Mouse (Mus musculus): ENCODE data around the gene Rap1gap. TPM values are rescaled to one million over a fixed set of nuclear protein-coding genes. Genes with fewer than 3 reads are reported as not detected.
A peak's percentile ranks its signal among the peaks of the same experiment; 100 is the strongest.

The Rap1gap gene
- total RNA-seq, 2 experiments from 2014 or later = 289 to 307 TPM

DNA sequence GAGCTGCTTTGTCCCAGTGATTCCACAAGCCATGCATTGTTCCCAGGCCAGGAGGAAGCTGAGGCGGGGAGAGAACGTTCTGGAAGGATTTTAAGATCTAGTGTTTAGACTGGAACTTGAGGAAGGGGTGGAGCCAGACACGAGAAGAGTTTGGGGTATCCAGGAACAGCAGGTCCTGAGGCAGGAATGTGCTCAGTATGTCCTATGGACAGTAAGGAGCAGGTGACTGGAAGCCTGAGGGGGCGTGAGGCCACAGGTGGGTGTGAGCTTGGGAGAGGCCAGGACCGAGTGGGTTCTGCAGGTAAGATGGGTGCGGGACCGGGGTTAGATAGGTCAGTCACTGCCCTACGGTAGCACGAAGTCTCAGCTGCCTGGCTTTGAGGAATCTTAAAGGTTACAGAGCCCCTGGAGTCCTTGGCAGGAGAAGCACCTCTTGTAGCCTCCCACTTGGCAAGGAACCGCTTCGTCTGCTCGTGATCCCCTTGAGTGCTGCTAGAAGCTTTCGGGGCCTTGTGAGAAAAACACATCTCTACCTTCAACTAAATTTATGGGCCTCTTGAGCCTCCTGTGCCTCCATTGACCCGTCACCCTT is 22.8 kb downstream of the Rap1gap start:
- no peak for DNase-seq (ENCODE audit: low spot score in 2 of 2)

DNA sequence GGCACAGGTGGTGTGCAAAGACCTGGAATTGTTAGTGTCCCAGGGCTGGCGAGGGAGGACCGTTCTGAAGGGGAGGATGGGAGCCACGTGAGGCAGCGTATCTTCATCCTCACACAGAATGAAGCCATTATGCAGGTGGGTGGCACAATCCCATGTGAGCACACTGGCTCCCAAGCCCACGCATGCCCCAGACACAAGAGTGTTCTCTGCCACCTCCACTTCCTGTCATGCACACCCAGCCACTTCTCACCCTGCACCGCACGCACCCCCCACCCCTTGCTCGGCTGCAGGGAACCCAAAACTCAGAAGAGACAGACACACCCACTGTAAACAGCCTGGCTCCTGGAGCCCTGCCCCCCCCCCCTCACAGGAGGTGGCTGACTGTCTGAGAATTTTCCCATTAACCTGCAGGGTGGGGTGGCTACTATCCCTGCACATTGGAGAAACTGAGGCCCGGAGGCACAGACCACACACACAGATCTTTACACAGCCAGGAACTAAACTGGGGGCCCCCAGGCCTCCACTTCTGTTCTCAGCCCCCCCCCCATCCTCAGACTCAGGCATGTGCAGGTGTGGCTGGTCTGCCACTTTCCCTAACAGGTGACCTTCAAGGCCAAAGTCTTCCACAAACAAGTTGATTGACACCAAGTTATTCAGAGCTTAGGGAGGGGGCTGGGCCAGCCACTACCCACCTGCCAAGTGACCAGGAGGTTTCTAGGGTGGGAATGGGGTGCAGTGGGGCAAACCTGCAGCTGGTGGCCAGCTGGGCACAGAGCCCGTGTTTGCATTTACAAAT is 27.8 kb downstream of the Rap1gap start:
- peak; percentile 69 to 81 for DNase-seq (ENCODE audit: low spot score in 2 of 2)

DNA sequence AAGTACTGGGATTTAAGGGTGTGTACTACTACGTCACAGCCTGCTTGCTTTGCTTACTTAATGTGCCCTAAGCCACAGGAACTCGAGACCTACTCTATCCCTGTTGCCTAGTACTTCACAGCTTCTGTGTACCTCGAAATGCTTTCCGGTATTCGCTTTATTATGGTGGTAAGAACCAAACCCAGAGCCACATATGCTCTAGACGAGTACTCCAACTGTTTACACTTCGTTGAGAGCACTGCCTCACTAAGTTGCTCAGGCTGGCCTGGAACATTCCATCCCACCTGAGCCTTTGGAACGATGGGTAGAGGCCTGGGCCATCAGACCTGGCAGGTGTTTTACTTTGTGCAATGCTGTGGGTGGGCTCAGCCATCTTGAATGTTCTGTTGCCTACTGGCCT is 30.8 kb downstream of the Rap1gap start:
- no peak for DNase-seq (ENCODE audit: low spot score in 2 of 2)

DNA sequence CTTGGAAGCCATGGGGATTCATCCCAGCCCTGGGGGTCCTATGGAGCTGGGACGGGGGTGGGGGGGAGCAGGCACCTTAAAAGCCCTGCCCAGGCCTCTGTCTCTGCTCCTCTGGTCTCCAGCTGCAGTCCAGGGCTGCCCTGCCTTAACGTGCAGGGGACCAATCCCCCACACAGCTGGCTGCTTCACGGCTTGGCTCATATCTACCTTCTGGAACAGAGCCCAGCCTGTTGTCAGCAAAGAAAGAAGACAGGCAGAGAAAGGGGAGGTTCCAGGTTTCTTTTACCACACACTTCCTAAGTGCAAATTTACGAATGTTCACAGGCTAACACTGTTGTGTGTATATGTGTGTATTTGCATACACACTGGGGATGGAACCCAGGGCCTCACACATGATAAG is 31.4 kb downstream of the Rap1gap start:
- no peak for DNase-seq (ENCODE audit: low spot score in 2 of 2)

DNA sequence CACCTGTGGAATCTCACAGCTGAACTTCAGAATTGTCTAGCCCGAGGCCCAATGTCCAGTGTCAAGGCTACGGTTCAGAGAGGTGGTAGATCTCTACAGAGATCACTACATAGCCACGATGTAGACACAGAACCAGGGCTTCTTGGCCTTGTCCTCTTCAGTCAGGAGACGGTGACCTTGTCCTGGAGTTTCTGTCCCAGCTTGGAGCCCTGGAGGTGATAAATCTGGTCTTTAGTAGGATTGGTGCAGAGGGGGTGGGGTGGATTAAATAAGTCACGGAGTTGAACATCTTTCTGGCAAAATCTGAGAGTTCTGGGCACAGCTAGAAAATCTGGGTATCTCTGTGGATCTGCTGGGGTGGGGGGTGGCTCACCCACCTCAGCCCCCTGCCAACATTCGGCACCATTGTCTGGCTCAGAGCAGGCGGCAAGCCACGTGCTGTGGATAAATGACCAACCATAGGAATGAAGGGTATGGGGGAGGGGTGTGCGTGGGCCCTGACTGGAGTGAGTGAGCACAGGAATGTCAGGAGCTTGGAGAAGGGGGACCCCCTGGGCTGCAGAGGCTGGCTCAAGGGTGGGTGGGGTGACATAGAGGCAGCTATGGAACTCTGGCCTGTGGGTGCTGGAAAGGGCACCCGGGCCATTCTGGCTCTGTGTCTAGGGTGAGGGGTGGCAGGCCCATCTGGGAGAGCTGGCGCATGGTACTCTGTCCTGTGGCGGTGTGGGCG is 32.8 kb downstream of the Rap1gap start:
- no peak for DNase-seq (ENCODE audit: low spot score in 2 of 2)

DNA sequence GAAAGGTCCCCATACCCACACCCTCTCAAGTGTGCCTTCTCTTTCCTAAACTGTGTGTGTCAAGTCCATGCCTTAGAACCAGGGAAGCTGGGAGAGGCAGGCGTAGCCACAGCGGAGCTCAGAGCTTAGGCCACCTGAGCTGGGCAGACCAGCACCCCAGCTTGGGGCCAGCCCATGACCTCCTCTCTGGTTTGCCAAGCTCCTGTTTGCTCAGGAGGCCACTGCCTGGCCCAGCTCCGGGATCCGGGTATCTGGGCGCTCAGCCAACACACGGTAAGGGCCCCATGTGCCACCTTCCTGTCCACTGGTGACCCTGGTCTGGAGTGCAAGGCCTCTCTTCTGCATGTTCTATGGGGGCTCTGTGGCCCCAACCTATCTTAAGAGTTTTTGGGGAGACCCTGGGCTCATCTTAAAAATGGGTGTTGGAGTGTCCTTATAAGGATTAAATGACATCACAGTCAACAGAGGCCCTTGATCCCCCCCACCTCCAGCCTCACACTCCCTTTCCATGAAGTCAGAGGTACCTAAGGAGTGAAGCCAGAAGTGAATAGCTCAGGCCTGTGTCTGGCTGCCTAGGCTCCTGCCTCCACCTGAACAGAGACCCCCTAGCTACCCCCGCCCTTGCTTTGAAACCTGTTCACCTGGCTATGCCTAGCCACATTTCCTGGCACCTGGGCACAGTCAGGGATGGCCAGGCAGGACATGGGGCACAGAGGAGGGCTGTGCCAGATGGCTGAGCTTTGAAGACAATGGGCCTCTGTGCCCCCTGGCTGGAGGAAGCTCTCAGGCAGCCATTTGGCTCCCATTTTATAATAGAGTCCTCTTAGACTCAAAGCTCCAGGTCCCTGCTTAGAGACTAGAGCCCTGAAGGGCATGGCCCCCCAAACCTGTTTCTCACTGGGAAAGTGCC is 33.8 kb downstream of the Rap1gap start:
- no peak for DNase-seq (ENCODE audit: low spot score in 2 of 2)

DNA sequence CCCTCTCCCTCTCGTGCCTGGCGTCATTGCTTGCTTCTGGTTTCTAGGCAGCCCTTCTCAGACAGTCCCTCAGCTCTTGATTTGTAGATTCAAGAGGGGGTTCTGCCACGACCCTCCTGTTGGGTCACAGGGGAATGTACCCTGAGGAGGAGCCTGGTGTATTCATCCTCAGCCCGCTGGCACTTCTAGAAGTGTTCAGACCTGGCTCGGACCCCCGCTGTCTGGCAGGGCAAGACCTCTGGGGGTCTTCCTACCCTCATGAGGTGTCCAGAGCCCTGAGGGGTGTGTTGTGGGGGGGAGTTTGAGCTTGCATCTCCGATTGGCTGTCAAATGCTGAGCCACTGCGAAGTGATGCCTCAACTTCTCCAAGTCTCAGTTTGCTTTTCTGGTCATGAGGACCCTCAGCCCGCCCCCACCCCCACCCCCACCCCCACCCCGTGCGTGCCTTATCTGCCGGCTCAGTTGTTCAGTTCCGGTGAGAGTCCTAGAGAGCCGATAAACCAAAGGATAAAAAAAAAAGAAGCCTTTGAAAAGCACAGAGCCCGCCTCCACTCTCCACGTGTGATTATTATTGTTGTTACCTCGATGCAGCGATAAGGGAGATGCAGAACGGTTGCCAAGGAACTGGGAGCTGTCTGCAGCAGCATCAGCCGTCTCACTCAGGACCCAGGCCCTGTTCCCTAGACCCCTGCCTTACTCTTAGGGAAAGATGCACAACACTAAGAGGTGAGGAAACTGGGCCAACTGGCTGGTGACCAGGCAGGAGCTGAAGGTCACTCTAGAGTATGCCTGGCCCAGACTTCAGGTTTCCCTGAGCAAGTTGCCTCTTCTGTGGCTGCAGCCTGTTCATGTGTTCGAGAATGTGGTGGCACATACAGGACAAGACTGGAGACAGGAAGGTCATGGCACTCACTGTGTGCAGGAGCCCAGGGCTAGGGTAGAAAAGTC is 35.0 kb downstream of the Rap1gap start:
- no peak for DNase-seq (ENCODE audit: low spot score in 2 of 2)

DNA sequence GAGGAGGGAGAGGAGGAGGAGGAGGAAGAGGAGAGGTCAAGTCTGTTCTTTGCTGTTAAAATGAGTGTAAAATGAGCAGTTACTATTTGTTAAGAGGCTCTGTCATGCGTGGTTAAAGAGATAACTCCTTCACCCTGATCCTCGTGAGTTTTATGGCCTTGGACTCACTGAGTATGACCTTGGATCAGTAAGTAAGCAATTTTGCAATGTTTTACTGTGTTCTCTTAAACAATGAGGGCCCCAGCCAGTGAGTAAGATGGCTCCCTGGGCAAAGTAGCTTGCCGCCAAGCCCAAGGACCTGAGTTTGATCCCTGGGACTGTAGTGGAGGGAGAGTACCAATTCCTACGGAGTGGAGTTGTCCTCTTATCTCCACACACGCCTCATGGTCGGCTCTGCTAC is 36.4 kb downstream of the Rap1gap start:
- no peak for DNase-seq (ENCODE audit: low spot score in 2 of 2)

DNA sequence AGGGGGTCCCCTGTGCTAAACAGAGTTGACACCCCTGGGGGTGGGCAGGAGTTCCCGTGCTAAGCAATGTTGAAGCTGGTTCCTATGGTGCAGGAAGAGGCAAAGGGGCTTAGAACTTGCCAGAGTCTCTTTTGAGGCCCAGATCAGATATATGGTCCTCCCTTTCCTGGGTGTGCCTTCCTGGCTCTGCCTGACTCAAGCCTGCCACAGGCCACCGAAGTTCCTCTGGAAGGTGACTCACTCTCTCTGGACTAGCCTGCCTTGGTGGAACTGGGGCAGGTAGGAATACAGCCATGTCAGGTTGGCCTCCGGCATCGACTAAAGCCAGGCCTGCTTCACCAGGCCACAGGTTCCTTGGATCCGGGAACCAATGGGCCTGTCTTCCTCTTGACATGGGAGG is 38.6 kb downstream of the Rap1gap start:
- no peak for DNase-seq (ENCODE audit: low spot score in 2 of 2)

DNA sequence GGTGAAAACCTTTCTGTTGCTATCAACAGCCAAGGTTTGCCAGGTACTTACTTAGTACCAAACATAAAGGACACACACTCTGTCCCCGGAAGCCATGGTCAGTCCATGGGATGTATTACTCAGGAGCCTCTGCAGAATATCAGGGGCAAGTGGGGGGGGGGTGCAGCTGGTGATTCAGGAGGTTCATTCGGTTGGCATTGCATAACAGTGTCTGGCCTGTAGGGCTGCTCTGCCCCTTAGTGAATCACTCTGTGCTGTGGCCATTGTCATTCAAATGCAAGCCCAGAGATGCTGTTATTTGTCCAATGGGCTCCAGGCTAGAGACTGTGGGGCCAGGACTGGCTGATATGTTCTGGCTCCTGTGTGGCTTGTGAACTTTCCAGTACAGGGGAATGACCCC is 40.0 kb downstream of the Rap1gap start:
- no peak for DNase-seq (ENCODE audit: low spot score in 2 of 2)

DNA sequence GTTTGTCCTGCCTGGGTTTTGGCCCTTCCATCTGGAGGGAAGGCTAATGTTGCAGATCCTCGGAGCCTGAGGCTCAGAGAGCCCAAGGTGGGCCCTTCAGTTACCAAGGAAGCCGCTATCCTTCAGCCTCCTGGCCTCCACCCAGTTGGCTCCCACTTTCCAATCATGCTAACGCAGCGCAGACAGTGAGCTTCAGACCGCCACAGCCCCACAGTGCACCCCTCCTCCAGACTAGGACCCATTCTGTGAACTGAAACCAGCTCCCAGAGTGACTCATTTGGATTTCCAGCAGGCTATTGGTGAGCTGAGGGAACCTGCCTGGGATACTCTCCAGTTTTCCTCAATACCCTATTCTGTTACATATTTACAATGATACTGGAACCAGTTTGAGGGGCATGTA is 40.9 kb downstream of the Rap1gap start:
- DNase-seq (ENCODE audit: low spot score in 2 of 2) = peak in 1 of 2 experiments; percentile 40

DNA sequence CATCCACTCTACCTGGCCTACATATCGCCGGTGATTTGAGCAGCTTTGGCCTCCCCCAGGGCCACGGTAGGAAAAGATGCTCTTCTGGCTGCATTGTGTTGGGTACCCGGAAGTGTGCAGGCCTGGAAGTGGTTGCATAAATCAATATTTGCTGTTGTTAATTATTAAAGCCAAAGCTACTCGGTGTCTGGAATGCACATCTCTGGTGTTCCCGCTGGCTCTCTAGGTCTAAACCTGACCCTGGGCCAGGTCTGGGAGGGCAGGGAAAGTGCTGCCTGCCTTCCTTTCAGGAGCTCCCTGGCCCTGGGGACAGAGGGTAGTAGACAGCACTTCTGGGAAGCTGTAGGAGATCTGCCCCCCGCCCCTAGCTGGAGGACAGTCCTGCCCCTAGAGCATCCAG is 42.0 kb downstream of the Rap1gap start:
- DNase-seq (ENCODE audit: low spot score in 2 of 2) = no peak

DNA sequence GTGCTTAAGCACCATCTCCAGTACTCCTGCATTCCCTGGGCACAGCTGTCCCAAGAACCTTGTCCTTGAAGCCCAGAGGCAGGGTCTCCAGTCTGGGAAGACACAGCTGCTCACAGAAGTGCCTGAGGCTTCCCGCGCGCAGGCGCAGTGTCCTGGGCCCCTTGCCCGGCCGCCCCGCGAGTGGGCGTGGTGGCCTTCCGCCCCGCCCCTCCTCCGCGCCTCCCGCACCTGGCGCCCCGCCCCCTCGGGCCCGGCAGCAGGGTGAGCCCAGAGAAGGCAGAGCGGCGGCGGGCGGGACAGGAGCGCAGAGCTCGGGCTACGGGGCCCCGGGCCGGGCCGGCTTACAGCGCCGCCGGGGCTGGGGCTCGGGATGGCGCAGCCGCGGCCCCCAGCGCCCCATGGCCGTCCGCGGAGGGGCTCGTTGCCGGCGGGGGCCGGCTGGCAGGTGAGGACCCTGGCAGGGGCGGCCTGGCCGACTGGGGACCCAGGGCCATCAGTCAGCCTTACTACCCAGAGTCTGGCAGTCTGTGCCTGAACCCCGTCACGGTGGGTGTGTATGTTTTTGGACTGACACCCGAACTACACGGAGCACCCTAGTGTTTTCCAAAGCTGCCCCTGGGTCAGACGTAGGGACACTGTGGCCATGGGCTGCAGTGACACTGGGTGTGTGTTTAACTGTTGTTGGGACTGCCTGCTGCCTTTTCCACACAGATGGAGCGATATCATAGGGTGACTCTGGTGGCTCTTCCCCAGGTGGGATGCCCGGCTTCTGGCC is 42.9 kb downstream of the Rap1gap start:
- peak; percentile 61 to 66 for DNase-seq (ENCODE audit: low spot score in 2 of 2)

DNA sequence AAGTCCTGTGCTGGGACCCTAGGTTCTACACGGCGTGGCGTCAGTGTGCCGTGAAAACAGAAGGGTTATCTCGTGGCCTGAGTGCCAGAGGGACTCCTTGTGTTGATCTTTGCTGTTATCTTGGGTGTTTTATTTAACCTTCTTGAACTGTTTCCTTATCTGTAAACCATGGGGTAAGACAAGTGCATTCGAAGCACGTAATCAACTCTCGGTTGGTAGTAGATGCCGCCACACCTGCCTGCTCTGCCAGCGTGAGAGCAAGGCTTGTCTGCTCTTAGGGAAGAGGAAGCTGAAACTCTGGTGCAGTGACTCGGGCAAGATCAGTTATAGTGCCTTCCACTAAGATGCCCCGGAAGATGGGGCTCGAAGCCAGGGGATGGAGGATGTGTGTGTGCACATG is 48.4 kb downstream of the Rap1gap start:
- no peak for DNase-seq (ENCODE audit: low spot score in 2 of 2)

DNA sequence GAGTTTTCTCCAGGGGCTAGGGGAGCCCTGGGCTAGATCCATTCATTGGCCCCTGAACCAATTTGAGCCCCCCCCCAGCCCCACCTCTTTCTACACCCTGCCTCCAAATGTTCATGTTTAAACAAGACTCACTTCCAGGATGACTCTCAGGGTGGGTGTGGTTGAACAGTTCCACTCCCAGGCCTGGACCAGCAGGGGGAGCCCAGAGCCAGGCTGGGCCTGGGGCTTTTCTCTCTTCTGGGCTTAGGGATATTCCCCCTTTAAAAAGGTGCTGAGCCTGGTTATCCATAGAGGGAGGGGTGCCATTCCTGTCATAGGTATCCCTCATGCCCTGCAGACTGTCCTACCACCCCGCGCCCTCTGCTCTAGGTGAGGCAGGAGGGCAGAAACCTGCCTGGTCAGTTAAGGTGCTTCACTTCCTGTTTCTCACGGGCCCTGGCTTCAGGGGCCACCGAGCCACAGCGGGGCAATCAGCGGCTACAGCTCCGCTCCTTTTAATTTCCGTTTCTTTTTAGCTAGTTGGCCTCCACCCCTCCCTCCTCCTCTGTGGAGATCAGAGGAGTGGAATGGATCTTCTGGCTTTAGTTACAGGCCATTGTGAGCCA is 49.6 kb downstream of the Rap1gap start:
- no peak for DNase-seq (ENCODE audit: low spot score in 2 of 2)

DNA sequence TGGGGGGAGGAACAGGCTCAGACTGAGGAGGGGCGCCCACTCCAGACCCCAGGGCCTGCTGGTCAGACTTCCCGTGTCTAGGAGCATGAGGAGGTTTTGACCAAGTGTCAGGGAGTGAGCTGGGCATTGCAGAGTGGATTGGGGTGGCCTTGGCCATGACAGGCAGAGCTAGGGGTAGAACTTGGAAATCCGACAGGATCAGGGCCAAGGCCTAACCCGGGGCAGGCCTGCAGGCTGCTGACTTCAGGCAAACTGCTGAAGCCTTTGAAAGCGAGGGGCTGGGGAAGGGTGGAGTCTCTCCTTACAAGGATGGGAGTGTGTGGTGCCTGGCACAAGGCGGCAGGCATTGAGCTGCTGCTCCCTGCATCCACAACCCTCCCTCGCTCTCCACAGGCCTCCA is 52.5 kb downstream of the Rap1gap start:
- DNase-seq (ENCODE audit: low spot score in 2 of 2) = no peak

DNA sequence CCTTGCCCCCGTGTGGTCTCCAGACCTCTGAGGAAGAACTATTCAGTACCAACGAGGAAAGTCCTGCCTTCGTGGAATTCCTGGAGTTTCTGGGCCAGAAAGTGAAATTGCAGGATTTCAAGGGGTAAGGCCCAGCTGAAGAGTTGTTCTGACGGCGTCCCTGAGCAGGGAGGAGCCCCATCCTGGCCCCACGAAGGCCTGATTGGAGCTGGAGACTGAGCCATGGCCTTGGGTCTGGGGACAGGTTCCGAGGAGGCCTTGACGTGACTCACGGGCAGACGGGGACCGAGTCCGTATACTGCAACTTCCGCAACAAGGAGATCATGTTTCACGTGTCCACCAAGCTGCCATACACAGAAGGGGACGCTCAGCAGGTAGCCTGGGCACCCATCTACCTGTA is 53.1 kb downstream of the Rap1gap start:
- DNase-seq (ENCODE audit: low spot score in 2 of 2) = no peak

DNA sequence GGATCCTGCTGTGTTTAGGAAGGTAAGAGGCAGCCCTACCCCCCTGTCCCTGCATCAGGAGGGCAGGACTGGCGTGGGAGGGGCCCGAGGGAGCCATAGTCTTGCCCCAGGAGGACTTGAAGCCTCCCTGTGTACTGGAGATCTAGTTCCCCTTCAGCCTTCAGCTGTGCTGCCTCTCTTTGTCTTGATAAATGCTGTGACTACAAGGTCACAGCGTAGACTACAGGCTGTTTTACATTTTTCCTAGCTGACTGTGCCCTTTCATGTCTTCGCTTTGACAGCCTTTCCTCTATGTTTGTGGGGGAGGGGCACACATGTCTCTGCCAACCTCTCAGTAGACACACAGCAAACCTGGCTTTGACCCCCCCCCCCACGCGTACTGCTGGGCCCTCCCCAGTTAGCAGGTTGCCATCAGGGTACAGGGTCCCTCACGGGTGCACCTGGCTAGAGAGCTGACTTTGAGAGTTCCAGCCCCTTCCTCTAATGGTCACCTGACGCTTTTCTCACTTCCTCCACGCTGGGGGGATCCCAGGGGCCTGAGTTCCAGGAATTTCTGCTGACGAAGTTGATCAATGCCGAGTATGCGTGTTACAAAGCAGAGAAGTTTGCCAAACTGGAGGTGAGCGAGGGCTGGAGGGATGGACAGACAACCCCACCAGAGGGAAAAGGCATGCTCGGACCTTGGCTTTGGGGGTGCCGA is 55.0 kb downstream of the Rap1gap start:
- DNase-seq (ENCODE audit: low spot score in 2 of 2) = no peak

Measured in left cerebral cortex, adult 18-20 months (tissue).